Mouse (Mus musculus) embryonic facial prominence, embryonic 11.5 days (tissue): ENCODE measurements at regions not wholly inside any gene's neighbourhood (a gene's known extent, or its start where the extent isn't known, plus 50 kb on each side); places are given as distances from the start of the nearest gene placed in this dataset.

ENCODE experiments used
- ATAC-seq: fragments of 200-750 bp; cut with Nextera tagmentation; replicated peaks from 2 replicates; pipeline ENCODE4 v1.8.0; 2017; ENCODE audit warnings: low read depth; ENCODE audit not compliant: insufficient number of reproducible peaks, low FRiP score, low TSS enrichment
- DNase-seq: peaks from one replicate; pipeline ENCODE4 v3.0.0-alpha.2; 2015; ENCODE audit warnings: low spot score
- H3K27ac ChIP-seq: fragments of 300-500 bp; sonication (generic); replicated peaks from 2 replicates; pipeline ENCODE4 v1.5.1; 2014; ENCODE audit warnings: mild to moderate bottlenecking, low read depth, low read length, control low read depth
- H3K27me3 ChIP-seq: fragments of 300-500 bp; sonication (generic); 2 replicates; pipeline ENCODE4 v1.6.1; 2014; ENCODE audit warnings: mild to moderate bottlenecking, low read length, moderate library complexity, mixed read lengths; ENCODE audit not compliant: control insufficient read depth, insufficient read depth
- H3K36me3 ChIP-seq: fragments of 300-500 bp; sonication (generic); replicated peaks from 2 replicates; pipeline ENCODE4 v1.6.1; 2014; ENCODE audit warnings: low read depth, mild to moderate bottlenecking, low read length, moderate library complexity, mixed read lengths; ENCODE audit not compliant: control insufficient read depth, insufficient read depth
- H3K4me1 ChIP-seq: fragments of 300-500 bp; sonication (generic); 2 replicates; pipeline ENCODE4 v1.6.1; 2014; ENCODE audit warnings: low read length, mixed read lengths; ENCODE audit not compliant: control insufficient read depth, insufficient read depth
- H3K4me2 ChIP-seq: fragments of 300-500 bp; sonication (generic); 2 replicates; pipeline ENCODE4 v1.6.1; 2014; ENCODE audit warnings: low read depth, mild to moderate bottlenecking, control low read depth, low read length, moderate library complexity
- H3K4me3 ChIP-seq: fragments of 300-500 bp; sonication (generic); 2 replicates; pipeline ENCODE4 v1.5.1; 2014; ENCODE audit warnings: low read depth, low read length, control low read depth
- H3K9ac ChIP-seq: fragments of 300-500 bp; sonication (generic); replicated peaks from 2 replicates; pipeline ENCODE4 v1.6.1; 2014; ENCODE audit warnings: mild to moderate bottlenecking, control low read depth, low read length
- H3K9me3 ChIP-seq: fragments of 300-500 bp; sonication (generic); replicated peaks from 2 replicates; pipeline ENCODE4 v1.6.1; 2016; ENCODE audit warnings: mild to moderate bottlenecking, low read length, inconsistent platforms, mixed read lengths; ENCODE audit not compliant: control insufficient read depth
- WGBS: fragments of 180-500 bp; shearing (Covaris S2); extraction: QIAGEN DNeasy Blood & Tissue Kit; methylation state at CpG from one replicate; pipeline ENCODE4 v1.1.7; 2014; 5-methylcytosine and 5-hydroxymethylcytosine counted together

DNA sequence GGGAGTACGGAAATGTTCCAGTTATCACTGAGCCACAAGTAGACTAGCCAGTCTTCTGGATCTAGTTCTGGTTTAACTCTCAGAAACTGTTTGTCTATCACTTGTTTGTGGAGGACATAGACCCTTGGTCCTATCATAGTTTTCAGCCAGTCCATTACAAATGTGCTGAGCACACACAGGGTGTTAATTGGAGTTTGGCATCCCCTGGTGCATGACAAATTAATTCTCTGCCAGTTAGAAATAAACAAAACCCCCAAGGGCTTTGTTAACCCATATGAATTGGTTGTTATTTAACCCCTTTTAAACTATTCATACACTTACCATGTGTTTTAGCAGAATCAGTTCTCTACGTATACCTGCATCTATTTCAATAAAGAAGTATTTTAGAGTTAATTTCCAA is 554.7 kb upstream of the Gm12666 start:
- no peak overlapping the region for H3K4me3 ChIP-seq
- H3K9me3 ChIP-seq = no peaks in the 10 kb centered on the region
- H3K27me3 ChIP-seq = no peaks in the 10 kb centered on the region
- no peaks in the 10 kb centered on the region for H3K36me3 ChIP-seq
- H3K4me2 ChIP-seq = no peak overlapping the region
- no peak for ATAC-seq
- H3K27ac ChIP-seq = no peak overlapping the region
- no peak for DNase-seq
- WGBS = 66% methylated on average over 2 of the region's 2 CpGs
- H3K4me1 ChIP-seq = no peaks in the 10 kb centered on the region
- no peak overlapping the region for H3K9ac ChIP-seq

DNA sequence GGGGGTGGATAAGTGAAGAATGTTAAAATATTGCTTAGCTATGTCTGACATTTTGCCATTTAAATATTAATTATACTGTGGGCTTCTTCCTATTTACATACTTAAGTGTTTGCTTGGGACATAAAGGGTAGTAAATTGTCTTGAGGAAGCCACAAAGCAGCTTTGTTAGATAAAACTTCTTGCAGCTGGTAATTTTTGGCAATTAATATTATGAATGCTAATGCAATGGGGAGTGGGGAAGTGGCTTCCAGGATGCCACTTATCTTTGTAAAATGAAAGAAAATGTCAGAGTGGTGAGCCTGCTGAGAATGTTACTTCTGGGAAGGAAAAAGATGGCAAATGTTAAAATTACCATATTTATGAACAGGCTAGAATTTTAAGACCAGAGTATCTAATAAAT is 511.2 kb upstream of the Gm12666 start:
- H3K36me3 ChIP-seq = no peaks in the 10 kb centered on the region
- DNase-seq (no peak), ATAC-seq (no peak)

More for the DNA sequence above, 511.2 kb upstream of the Gm12666 start:
- H3K4me2 ChIP-seq = no peak overlapping the region
- no peak overlapping the region for H3K9ac ChIP-seq
- H3K9me3 ChIP-seq = no peaks in the 10 kb centered on the region
- no peak overlapping the region for H3K27ac ChIP-seq
- no peaks in the 10 kb centered on the region for H3K27me3 ChIP-seq
- no peak overlapping the region for H3K4me3 ChIP-seq
- no peaks in the 10 kb centered on the region for H3K4me1 ChIP-seq
